14 mouse cellular contexts compared by ENCODE assay signal in genomic region chr2:31471611-31472010, GRCm38 (mm10). TPM values are rescaled to one million over a fixed set of nuclear protein-coding genes. Genes with fewer than 3 reads are reported as not detected.
DNase-seq lines count a peak whose midpoint lies in the region; ATAC-seq lines count a peak whose summit lies in the region.
"Had no signal": no experiment of that assay in that cellular context is flagged by ENCODE, and none has a peak within 500 bp of the region (broad histone marks: within the 10 kb centered on the region; RNA-seq: fewer than 3 reads in every experiment).

No protein-coding gene starts in this region.

- DNase-seq in hindbrain, embryonic 10.5 days (ENCODE audit: low spot score) = no peak
- DNase-seq in liver, embryonic 11.5 days (ENCODE audit: low spot score) = no peak
- DNase-seq in urinary bladder, postnatal 36 days (ENCODE audit: low spot score in 2 of 2) = no peak
- DNase-seq in midbrain, embryonic 14.5 days = no peak
- DNase-seq: adrenal gland, adult 8-10 months; cerebellum, adult 18-20 months; heart, adult 18-20 months; lung, embryonic 14.5 days had no signal

- no peaks in the 10 kb centered on the region for H3K36me3 ChIP-seq in hindbrain, embryonic 10.5 days
- no peaks in the 10 kb centered on the region for H3K36me3 ChIP-seq in hindbrain, embryonic 13.5 days
- peaks cover 25% of the 10 kb centered on the region for H3K36me3 ChIP-seq in megakaryocyte, embryonic 14.5 days (replicated peaks; ENCODE audit: low read length)
- no peaks in the 10 kb centered on the region; the same call in 1 of the 2 replicates for H3K36me3 ChIP-seq in liver, embryonic 11.5 days (ENCODE audit: control insufficient read depth, insufficient read depth, low read length)
- H3K36me3 ChIP-seq in stomach, embryonic 16.5 days (ENCODE audit: control insufficient read depth, insufficient read depth, low read length) = no peaks in the 10 kb centered on the region
- no peaks in the 10 kb centered on the region for H3K36me3 ChIP-seq in midbrain, embryonic 14.5 days (ENCODE audit: control insufficient read depth, insufficient read depth, low read length)

- H3K4me2 ChIP-seq in hindbrain, embryonic 13.5 days = no peak overlapping the region
- peak overlapping the region; percentile 98 for H3K4me2 ChIP-seq in liver, embryonic 11.5 days
- peak overlapping the region; percentile 77 for H3K4me2 ChIP-seq in stomach, embryonic 16.5 days (ENCODE audit: low read depth, low read length)
- H3K4me2 ChIP-seq in midbrain, embryonic 14.5 days (ENCODE audit: low read length) = no peak overlapping the region
- H3K4me2 ChIP-seq: hindbrain, embryonic 14.5 days had no signal

- H3K9ac ChIP-seq in hindbrain, embryonic 13.5 days = no peak overlapping the region
- no peak overlapping the region for H3K9ac ChIP-seq in liver, embryonic 11.5 days (ENCODE audit: low read depth, low read length)
- peak overlapping the region; percentile 46; the same call in 1 of the 2 replicates for H3K9ac ChIP-seq in stomach, embryonic 16.5 days (ENCODE audit: low read length)
- H3K9ac ChIP-seq in midbrain, embryonic 14.5 days (replicated peaks; ENCODE audit: low read length) = no peak overlapping the region
- H3K9ac ChIP-seq: hindbrain, embryonic 14.5 days; lung, embryonic 14.5 days had no signal

- ATAC-seq in hindbrain, embryonic 13.5 days (ENCODE audit: low FRiP score) = no peak
- no peak for ATAC-seq in megakaryocyte, adult 5-6 weeks (ENCODE audit: poor library complexity, severe bottlenecking)
- ATAC-seq in liver, embryonic 11.5 days (replicated peaks; ENCODE audit: low FRiP score) = no peak
- no peak for ATAC-seq in stomach, embryonic 16.5 days (ENCODE audit: insufficient read depth, low FRiP score)
- ATAC-seq in midbrain, embryonic 14.5 days (ENCODE audit: low FRiP score, low TSS enrichment) = no peak
- ATAC-seq: forebrain, embryonic 14.5 days had no signal

- WGBS in hindbrain, embryonic 10.5 days = 48% methylated on average over 6 of the region's 6 CpGs
- 41% methylated on average over 6 of the region's 6 CpGs for WGBS in hindbrain, embryonic 13.5 days
- 51% methylated on average over 6 of the region's 6 CpGs for WGBS in liver, embryonic 11.5 days
- whole genome bisulfite sequencing in stomach, embryonic 16.5 days = 39% methylated on average over 6 of the region's 6 CpGs
- WGBS in midbrain, embryonic 14.5 days = 56% methylated on average over 6 of the region's 6 CpGs

- H3K27ac ChIP-seq in hindbrain, embryonic 10.5 days = no peak overlapping the region
- H3K27ac ChIP-seq in hindbrain, embryonic 13.5 days = no peak overlapping the region
- no peak overlapping the region for H3K27ac ChIP-seq in liver, embryonic 11.5 days (ENCODE audit: low read depth, low read length)
- no peak overlapping the region for H3K27ac ChIP-seq in stomach, embryonic 16.5 days (ENCODE audit: low read length)
- H3K27ac ChIP-seq in midbrain, embryonic 14.5 days (replicated peaks; ENCODE audit: low read depth, low read length) = no peak overlapping the region
- H3K27ac ChIP-seq: hindbrain, embryonic 14.5 days had no signal

- 0 out of 2 replicates have a peak, but pooled peaks cover 6% of the 10 kb centered on the region for H3K9me3 ChIP-seq in hindbrain, embryonic 10.5 days
- no peaks in the 10 kb centered on the region for H3K9me3 ChIP-seq in hindbrain, embryonic 13.5 days
- 0 out of 2 replicates have a peak, but pooled peaks cover 5% of the 10 kb centered on the region for H3K9me3 ChIP-seq in megakaryocyte, embryonic 14.5 days
- H3K9me3 ChIP-seq in liver, embryonic 11.5 days (ENCODE audit: control insufficient read depth, low read length) = no peaks in the 10 kb centered on the region
- H3K9me3 ChIP-seq in stomach, embryonic 16.5 days (replicated peaks; ENCODE audit: control insufficient read depth, low read length) = no peaks in the 10 kb centered on the region
- no peaks in the 10 kb centered on the region for H3K9me3 ChIP-seq in midbrain, embryonic 14.5 days (ENCODE audit: control insufficient read depth, low read length)

- peak overlapping the region; percentile 7; the same call in 1 of the 2 replicates for H3K4me3 ChIP-seq in hindbrain, embryonic 10.5 days
- H3K4me3 ChIP-seq in hindbrain, embryonic 13.5 days = no peak overlapping the region
- peak overlapping the region; percentile 73 for H3K4me3 ChIP-seq in megakaryocyte, embryonic 14.5 days (replicated peaks)
- no peak overlapping the region for H3K4me3 ChIP-seq in liver, embryonic 11.5 days (ENCODE audit: low read depth, low read length)
- H3K4me3 ChIP-seq in stomach, embryonic 16.5 days (replicated peaks; ENCODE audit: low read length) = peak overlapping the region; percentile 10; the same call in 1 of the 2 replicates
- H3K4me3 ChIP-seq in midbrain, embryonic 14.5 days (replicated peaks; ENCODE audit: low read depth, low read length) = no peak overlapping the region

- H3K4me1 ChIP-seq in hindbrain, embryonic 10.5 days (replicated peaks) = peaks cover 48% of the 10 kb centered on the region
- peaks cover 27% of the 10 kb centered on the region for H3K4me1 ChIP-seq in hindbrain, embryonic 13.5 days (replicated peaks)
- H3K4me1 ChIP-seq in megakaryocyte, embryonic 14.5 days = peaks cover 60% of the 10 kb centered on the region
- peaks cover 11% of the 10 kb centered on the region; the same call in 1 of the 2 replicates for H3K4me1 ChIP-seq in liver, embryonic 11.5 days (replicated peaks; ENCODE audit: control insufficient read depth, insufficient read depth, low read length)
- peaks cover 15% of the 10 kb centered on the region for H3K4me1 ChIP-seq in stomach, embryonic 16.5 days (ENCODE audit: control insufficient read depth, insufficient read depth, low read length)
- H3K4me1 ChIP-seq in midbrain, embryonic 14.5 days (ENCODE audit: control insufficient read depth, insufficient read depth, low read length) = peaks cover 21% of the 10 kb centered on the region

- H3K27me3 ChIP-seq in hindbrain, embryonic 10.5 days (ENCODE audit: insufficient read depth, poor library complexity, severe bottlenecking) = peaks cover 64% of the 10 kb centered on the region
- H3K27me3 ChIP-seq in hindbrain, embryonic 13.5 days = peaks cover 75% of the 10 kb centered on the region
- peaks cover 34% of the 10 kb centered on the region for H3K27me3 ChIP-seq in megakaryocyte, embryonic 14.5 days (replicated peaks)
- peaks cover 10% of the 10 kb centered on the region for H3K27me3 ChIP-seq in liver, embryonic 11.5 days (replicated peaks; ENCODE audit: control insufficient read depth, insufficient read depth, low read length)
- H3K27me3 ChIP-seq in stomach, embryonic 16.5 days (ENCODE audit: control insufficient read depth, insufficient read depth, low read length) = 0 out of 2 replicates have a peak, but pooled peaks cover 3% of the 10 kb centered on the region
- peaks cover 30% of the 10 kb centered on the region for H3K27me3 ChIP-seq in midbrain, embryonic 14.5 days (ENCODE audit: control insufficient read depth, insufficient read depth, low read length)

RNA-seq across cellular contexts. Expression of gene Ass1, which starts 1.6 kb away (rescaled TPM):
- polyA plus RNA-seq in hindbrain, embryonic 10.5 days (2016; fragmentation: Nextera tagmentation; extraction: Ambion mirVana) = 11.8 and 15.0 TPM in 2 replicates
- polyA plus RNA-seq in hindbrain, embryonic 13.5 days (2015; fragmentation: Nextera tagmentation; extraction: Ambion mirVana) = 8.0 TPM in 2 replicates
- 4.4 and 11.2 TPM in 2 replicates for polyA plus RNA-seq in megakaryocyte, embryonic 14.5 days (2012; ENCODE audit: insufficient read depth, low replicate concordance)
- total RNA-seq in megakaryocyte, adult 5-6 weeks (2015) = 137 and 147 TPM in 2 replicates
- 184 and 194 TPM in 2 replicates for total RNA-seq in megakaryocyte, adult 5-6 weeks (2017)
- 65.1 and 72.4 TPM in 2 replicates for polyA plus RNA-seq in liver, embryonic 11.5 days (2014; fragmentation: Nextera tagmentation; extraction: Ambion mirVana)
- 212 and 226 TPM in 2 replicates for polyA plus RNA-seq in stomach, embryonic 16.5 days (2015; fragmentation: Nextera tagmentation; extraction: Ambion mirVana)
- 7.4 and 8.5 TPM in 2 replicates for polyA plus RNA-seq in midbrain, embryonic 14.5 days (2014; fragmentation: Nextera tagmentation; extraction: Ambion mirVana)

Comparison
In these comparisons a context has a peak if more than half of its experiments do, and no peak if none do; other contexts are left out.
1. H3K4me3 ChIP-seq: peak in hindbrain, embryonic 10.5 days (single experiment), megakaryocyte, embryonic 14.5 days (single experiment) and stomach, embryonic 16.5 days (single experiment); none in hindbrain, embryonic 13.5 days (single experiment), liver, embryonic 11.5 days (single experiment) and midbrain, embryonic 14.5 days (single experiment).
2. H3K4me2 ChIP-seq: peak in liver, embryonic 11.5 days (single experiment) and stomach, embryonic 16.5 days (single experiment); none in hindbrain, embryonic 13.5 days (single experiment) and midbrain, embryonic 14.5 days (single experiment).